Mouse (Mus musculus) CH12.LX (cell line): ENCODE results near the gene Epb41l3. TPM values are rescaled to one million over a fixed set of nuclear protein-coding genes. Genes with fewer than 3 reads are reported as not detected.

Experiments used
- DNase-seq: peaks from one replicate; pipeline ENCODE4 v3.0.0-alpha.2; 2013; ENCODE audit errors: extremely low read depth
- H3K27ac ChIP-seq: 2 replicates; pipeline ENCODE4 v1.5.1; 2012; ENCODE audit warnings: low read depth, mild to moderate bottlenecking, control low read depth, moderate library complexity; ENCODE audit not compliant: insufficient read depth
- H3K27me3 ChIP-seq: replicated peaks from 2 replicates; pipeline ENCODE3; 2012; ENCODE audit warnings: inconsistent platforms
- H3K36me3 ChIP-seq, 2 experiments: replicated peaks in 1 of 2; 2 replicates each; pipeline versions ENCODE3 to v1.6.1; 2012; ENCODE audit warnings: inconsistent platforms in 1 of 2, low read length in 1 of 2, mild to moderate bottlenecking in 1 of 2, mixed read lengths in 1 of 2, moderate library complexity in 1 of 2; ENCODE audit not compliant: control insufficient read depth in 1 of 2, insufficient read depth in 1 of 2
- H3K4me1 ChIP-seq, 2 experiments: 2 replicates each; pipeline ENCODE4 v1.6.1; 2012; ENCODE audit warnings: inconsistent platforms in 1 of 2, moderate library complexity in 1 of 2; ENCODE audit not compliant: insufficient read depth in 2 of 2, control insufficient read depth in 1 of 2
- H3K4me2 ChIP-seq: 2 replicates; pipeline ENCODE4 v1.6.1; 2012; ENCODE audit warnings: low read depth, mild to moderate bottlenecking, control low read depth; ENCODE audit not compliant: poor library complexity, insufficient read depth, severe bottlenecking
- H3K4me3 ChIP-seq, 3 experiments: fragments of 150-350 bp in 1 of 3; sonication (generic) in 1 of 3; replicated peaks in 1 of 3; 2 replicates each; pipeline versions ENCODE3 to v1.5.1; 2011 to 2012; ENCODE audit warnings: low read depth in 2 of 3, low read length in 2 of 3, mild to moderate bottlenecking in 2 of 3, moderate library complexity in 2 of 3, control low read depth in 1 of 3, improper control_type of control experiment in 1 of 3, inconsistent platforms in 1 of 3, mixed read lengths in 1 of 3; ENCODE audit not compliant: poor library complexity in 1 of 3
- H3K79me2 ChIP-seq: replicated peaks from 2 replicates; pipeline ENCODE4 v1.6.1; 2012; ENCODE audit warnings: mild to moderate bottlenecking, moderate library complexity; ENCODE audit not compliant: control insufficient read depth, poor library complexity, insufficient read depth, severe bottlenecking; ENCODE audit errors: extremely low read depth
- H3K9ac ChIP-seq: 2 replicates; pipeline ENCODE4 v1.6.1; 2012; ENCODE audit warnings: low read depth, mild to moderate bottlenecking, control low read depth, moderate library complexity; ENCODE audit not compliant: insufficient read depth
- H3K9me3 ChIP-seq: replicated peaks from 2 replicates; pipeline ENCODE3; 2012; ENCODE audit warnings: low read length, inconsistent platforms, mixed read lengths
- CHD1 ChIP-seq: IDR thresholded peaks from 2 replicates; pipeline ENCODE4 v1.6.1; 2012; ENCODE audit warnings: low read depth, low read length, improper control_type of control experiment, inconsistent platforms
- CHD2 ChIP-seq: IDR thresholded peaks from 2 replicates; pipeline ENCODE4 v1.6.1; 2011; ENCODE audit warnings: low read length, improper control_type of control experiment
- CTCF ChIP-seq, 2 experiments: IDR thresholded peaks in 1 of 2; conservative IDR thresholded peaks in 1 of 2; 2 replicates each; pipeline ENCODE4 v1.5.1; 2011 to 2012; ENCODE audit warnings: low read depth in 2 of 2, low read length in 2 of 2, improper control_type of control experiment in 1 of 2, inconsistent platforms in 1 of 2, mild to moderate bottlenecking in 1 of 2, moderate library complexity in 1 of 2
- EP300 ChIP-seq: IDR thresholded peaks from 2 replicates; pipeline ENCODE4 v1.6.1; 2011; ENCODE audit warnings: low read length, improper control_type of control experiment
- JUND ChIP-seq: conservative IDR thresholded peaks from 2 replicates; pipeline ENCODE4 v1.6.1; 2011; ENCODE audit warnings: low read depth, low read length, improper control_type of control experiment
- MXI1 ChIP-seq: IDR thresholded peaks from 2 replicates; pipeline ENCODE4 v1.6.1; 2011; ENCODE audit warnings: mild to moderate bottlenecking, low read depth, low read length, improper control_type of control experiment
- ZKSCAN1 ChIP-seq: IDR thresholded peaks from 2 replicates; pipeline ENCODE4 v1.6.1; 2012; ENCODE audit warnings: low read depth, inconsistent platforms, low read length, improper control_type of control experiment, borderline replicate concordance
- dilution Hi-C: fragments of 300-500 bp; cut with MboI; formaldehyde crosslinking; loops from 2 replicates; pipeline ENCODE4 v1.14.3; 2020; ENCODE audit warnings: low sequenced_read_pairs; ENCODE audit not compliant: extremely low pct_unique_long_range_greater_than_20kb, extremely low pct_ligation_motif_present
- in situ Hi-C: fragments of 300-500 bp; cut with MboI; formaldehyde crosslinking; loops from 3 replicates; pipeline ENCODE4 v1.14.3; 2019; ENCODE audit warnings: low sequenced_read_pairs, low pct_ligation_motif_present, low pct_unique_long_range_greater_than_20kb, mixed read lengths
- polyA plus RNA-seq: library from polyadenylated mRNA; unstranded; fragments of >175 nt; gene quantifications from 2 replicates; pipeline ENCODE4 v1.2.1, GENCODE M21; 2012; ENCODE audit warnings: low read depth; ENCODE audit not compliant: insufficient read length
- total RNA-seq, 2 experiments: library from RNA; depleted of rRNA; stranded (reverse); fragments of 300-350 nt in 1 of 2; fragments of >200 nt in 1 of 2; gene quantifications; 2 replicates each; pipeline ENCODE4 v1.2.3; 2012 to 2014

Gene Epb41l3
- total and polyA plus RNA-seq, 3 experiments = not detected

GRCm38 (mm10) chr17:69211065-69211464, 135.6 kb downstream of the Epb41l3 start:
- no peak for DNase-seq
- no peaks in the 10 kb centered on the region for H3K79me2 ChIP-seq
- H3K4me2 ChIP-seq = no peak overlapping the region
- peaks cover 0 to 3% of the 10 kb centered on the region in 2 experiments; a peak in 1 of 4 replicates for H3K4me1 ChIP-seq
- H3K9me3 ChIP-seq = peaks cover 36% of the 10 kb centered on the region
- dilution Hi-C loops = no loop called here
- no peaks in the 10 kb centered on the region for H3K36me3 ChIP-seq
- in situ Hi-C loops = no loop called here
- H3K4me3 ChIP-seq = no peak overlapping the region
- H3K9ac ChIP-seq = no peak overlapping the region
- no peak overlapping the region for H3K27ac ChIP-seq
- TF ChIP-seq CHD1 (no peak), EP300 (no peak), JUND (no peak), CTCF (conservative IDR thresholded peaks at IDR 0.05 in 1 of 2, IDR thresholded peaks at IDR 0.05 in 1 of 2; ENCODE audit: low read depth in 2 of 2, low read length in 2 of 2) (0 out of 4 replicates have a peak, but pooled peaks of 1 of the 2 experiments have one; percentile 1)
- no peaks in the 10 kb centered on the region for H3K27me3 ChIP-seq

DNA sequence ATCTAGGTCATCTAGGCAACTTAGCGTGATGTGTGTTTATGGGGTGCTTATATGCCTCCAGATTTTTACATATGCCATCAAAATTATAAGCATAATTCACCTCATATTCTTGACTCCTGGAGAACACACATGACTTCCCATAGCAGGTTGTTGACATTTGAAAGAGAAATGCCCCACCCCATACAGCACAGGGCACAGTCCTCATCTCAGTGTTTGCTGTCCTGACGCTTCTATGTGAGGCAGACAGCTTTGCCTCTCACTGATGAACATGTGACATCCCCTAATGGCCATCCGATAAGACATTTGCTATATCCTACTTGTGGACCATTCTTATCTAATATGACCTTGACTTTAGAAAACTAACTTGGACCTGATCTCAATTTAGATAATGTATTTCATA, 140.6 kb downstream of the Epb41l3 start:
- dilution Hi-C loops (no loop called here), in situ Hi-C loops (no loop called here)
- no peak for TF ChIP-seq MXI1
- TF ChIP-seq CHD2 = no peak
- no peak for DNase-seq
- Histone ChIP-seq H3K4me1 (peaks cover 0 to 3% of the 10 kb centered on the region in 2 experiments; a peak in 1 of 4 replicates), H3K4me3 (no peak overlapping the region), H3K27ac (no peak overlapping the region), H3K27me3 (no peaks in the 10 kb centered on the region), H3K9ac (no peak overlapping the region), H3K36me3 (no peaks in the 10 kb centered on the region), H3K9me3 (peaks cover 33% of the 10 kb centered on the region), H3K79me2 (no peaks in the 10 kb centered on the region), H3K4me2 (no peak overlapping the region)

- H3K27ac ChIP-seq = no peak overlapping the region
- in situ Hi-C loops (no loop called here), dilution Hi-C loops (no loop called here)
- no peak for TF ChIP-seq MXI1
- TF ChIP-seq ZKSCAN1 = no peak
- TF ChIP-seq EP300 = no peak
- no peak for TF ChIP-seq CTCF (conservative IDR thresholded peaks at IDR 0.05 in 1 of 2, IDR thresholded peaks at IDR 0.05 in 1 of 2; ENCODE audit: low read depth in 2 of 2, low read length in 2 of 2)
- no peak overlapping the region for H3K4me3 ChIP-seq
- peaks cover 41% of the 10 kb centered on the region for H3K9me3 ChIP-seq
- no peaks in the 10 kb centered on the region for H3K36me3 ChIP-seq
- H3K4me1 ChIP-seq = peaks cover 0 to 5% of the 10 kb centered on the region in 2 experiments; a peak in 1 of 4 replicates
- DNase-seq = no peak
- H3K27me3 ChIP-seq = no peaks in the 10 kb centered on the region
- no peak overlapping the region for H3K9ac ChIP-seq
- H3K4me2 ChIP-seq = no peak overlapping the region
- H3K79me2 ChIP-seq = no peaks in the 10 kb centered on the region
These were observed 145.4 kb downstream of the Epb41l3 start for GRCm38 (mm10) chr17:69220849-69221248.
